Mouse (Mus musculus): ENCODE results near the gene Ffar4.

Ffar4 gene

GRCm38 (mm10) chr19:38107871-38108270, 11.0 kb downstream of the Ffar4 start:
- no peak for DNase-seq (ENCODE audit: low spot score in 2 of 2)

GRCm38 (mm10) chr19:38109506-38110242, 12.8 kb downstream of the Ffar4 start:
- no peak for DNase-seq (ENCODE audit: low spot score in 2 of 2)

GRCm38 (mm10) chr19:38111056-38111455, 14.2 kb downstream of the Ffar4 start:
- DNase-seq (ENCODE audit: low spot score in 2 of 2): no peak

- DNase-seq (ENCODE audit: low spot score in 2 of 2): no peak
Observed at GRCm38 (mm10) chr19:38112575-38112974, 15.7 kb downstream of the Ffar4 start.

GRCm38 (mm10) chr19:38114834-38115491, 18.1 kb downstream of the Ffar4 start:
- no peak for DNase-seq (ENCODE audit: low spot score in 2 of 2)

GRCm38 (mm10) chr19:38120123-38120760, 23.4 kb downstream of the Ffar4 start:
- no peak for DNase-seq (ENCODE audit: low spot score in 2 of 2)

- DNase-seq (ENCODE audit: low spot score in 2 of 2): no peak
Observed at GRCm38 (mm10) chr19:38123921-38124320, 27.1 kb downstream of the Ffar4 start.

- DNase-seq (ENCODE audit: low spot score in 2 of 2): peak; percentile 21 to 37
Observed at GRCm38 (mm10) chr19:38124401-38125218, 27.7 kb downstream of the Ffar4 start.

- no peak for DNase-seq (ENCODE audit: low spot score in 2 of 2)
Observed at GRCm38 (mm10) chr19:38125219-38125610, 28.3 kb downstream of the Ffar4 start, which contains the start of gene Rbp4. Rbp4 (minus strand) TSS chr19:38125281.

GRCm38 (mm10) chr19:38126656-38127055, 29.8 kb downstream of the Ffar4 start:
- DNase-seq (ENCODE audit: low spot score in 2 of 2): no peak

GRCm38 (mm10) chr19:38132481-38132880, 35.6 kb downstream of the Ffar4 start, which contains the start of gene Pde6c:
Pde6c (plus strand) TSS chr19:38132781.
- no peak for DNase-seq (ENCODE audit: low spot score in 2 of 2)

GRCm38 (mm10) chr19:38133986-38134385, 37.1 kb downstream of the Ffar4 start:
- DNase-seq (ENCODE audit: low spot score in 2 of 2): no peak

GRCm38 (mm10) chr19:38134806-38135205, 37.9 kb downstream of the Ffar4 start:
- no peak for DNase-seq (ENCODE audit: low spot score in 2 of 2)

- no peak for DNase-seq (ENCODE audit: low spot score in 2 of 2)
Observed at GRCm38 (mm10) chr19:38143540-38144271, 46.8 kb downstream of the Ffar4 start.

GRCm38 (mm10) chr19:38156243-38156642, 59.4 kb downstream of the Ffar4 start:
- no peak for DNase-seq (ENCODE audit: low spot score in 2 of 2)

GRCm38 (mm10) chr19:38161648-38162354, 64.9 kb downstream of the Ffar4 start:
- no peak for DNase-seq (ENCODE audit: low spot score in 2 of 2)

Measured in urinary bladder, postnatal 36 days (tissue).